Mouse (Mus musculus): Measurements from ENCODE around the gene Pde1c.

Pde1c gene

DNA sequence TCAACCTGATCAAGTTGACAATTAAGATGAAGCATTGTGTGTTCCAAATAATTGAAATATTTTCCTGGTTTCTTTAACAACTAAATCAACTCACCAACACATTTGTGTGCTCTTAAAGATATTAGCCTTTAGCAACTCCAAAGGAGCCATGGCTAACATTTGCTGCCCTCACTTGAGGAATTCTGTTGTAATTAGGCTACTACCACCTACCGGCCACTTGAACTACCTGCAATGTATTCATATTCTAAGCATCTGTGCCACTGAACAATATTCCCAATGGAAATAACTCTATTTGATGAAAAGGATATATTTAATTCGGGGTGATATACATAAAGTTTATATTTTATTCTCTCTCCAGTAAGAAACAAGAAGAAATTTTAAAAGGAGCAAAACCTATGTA is 121.0 kb downstream of the Pde1c start:
- no peak for DNase-seq (ENCODE audit: low read depth, low spot score)

GRCm38 (mm10) chr6:56441501-56441900 is 127.4 kb downstream of the Pde1c start:
- DNase-seq (ENCODE audit: low read depth, low spot score), result no peak

- no peak for DNase-seq (ENCODE audit: low read depth, low spot score)
Observed at GRCm38 (mm10) chr6:56425846-56426245, 143.1 kb downstream of the Pde1c start.

DNA sequence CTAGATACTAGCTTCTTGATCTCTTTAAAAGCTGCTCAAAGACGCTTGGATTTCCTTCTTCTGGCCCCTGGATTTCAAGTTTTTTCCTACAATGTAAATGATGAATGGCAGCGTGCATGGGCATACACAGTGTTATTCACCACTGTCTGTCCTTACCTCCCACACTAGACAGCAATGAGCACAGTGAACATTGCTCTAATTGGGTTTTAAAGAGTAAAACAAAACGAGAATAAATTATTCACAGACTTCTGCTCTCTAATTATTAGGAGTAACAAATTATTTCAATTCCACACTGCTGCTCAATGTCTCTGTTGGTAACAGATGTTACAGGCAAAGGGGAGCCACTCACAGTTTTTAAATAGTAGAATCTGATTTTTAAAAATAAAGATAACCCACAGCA is 146.0 kb downstream of the Pde1c start:
- no peak for DNase-seq (ENCODE audit: low read depth, low spot score)

DNA sequence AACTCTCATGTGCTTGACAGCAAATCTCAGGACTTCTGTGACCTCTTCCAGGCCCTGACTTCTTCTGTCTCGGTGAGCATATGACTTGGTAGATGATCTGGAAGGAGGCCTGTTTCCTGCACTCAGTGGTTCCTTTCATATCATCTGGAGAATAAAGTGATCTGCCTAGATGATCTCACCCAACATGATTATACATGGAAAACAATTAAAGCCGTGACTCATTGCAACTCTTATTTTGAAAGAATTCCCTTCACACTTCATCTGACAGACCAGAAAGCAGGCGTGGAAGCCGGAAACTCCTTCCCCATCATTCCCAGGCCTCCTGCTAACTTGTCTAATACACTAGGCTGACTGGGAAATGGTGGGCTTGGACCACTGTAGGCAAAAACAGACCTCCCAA is 152.7 kb downstream of the Pde1c start:
- no peak for DNase-seq (ENCODE audit: low read depth, low spot score)

- DNase-seq (ENCODE audit: low read depth, low spot score), result no peak
Observed at GRCm38 (mm10) chr6:56389178-56389577, 179.7 kb downstream of the Pde1c start.

DNA sequence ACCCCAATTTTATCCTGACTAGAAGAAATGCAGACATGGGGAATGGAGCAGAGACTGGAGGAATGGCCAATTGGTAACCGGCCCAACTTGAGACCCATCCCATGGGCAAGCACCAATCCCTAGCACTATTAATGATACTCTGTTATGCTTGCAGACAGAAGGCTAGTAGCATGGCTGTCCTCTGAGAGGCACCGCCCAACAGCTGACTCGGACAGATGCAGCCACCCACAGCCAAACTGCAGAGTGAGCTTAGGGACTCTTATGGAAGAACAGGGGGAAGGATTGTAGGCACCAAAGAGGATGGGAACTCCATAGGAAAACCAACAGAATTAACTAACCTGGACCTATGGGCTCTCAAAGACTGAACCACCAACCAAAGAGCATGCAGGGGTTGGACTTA is 192.5 kb downstream of the Pde1c start:
- no peak for DNase-seq (ENCODE audit: low read depth, low spot score)

- no peak for DNase-seq (ENCODE audit: low read depth, low spot score)
Observed at GRCm38 (mm10) chr6:56374180-56374579, 194.7 kb downstream of the Pde1c start.

GRCm38 (mm10) chr6:56373753-56374152 is 195.2 kb downstream of the Pde1c start:
- no peak for DNase-seq (ENCODE audit: low read depth, low spot score)

DNA sequence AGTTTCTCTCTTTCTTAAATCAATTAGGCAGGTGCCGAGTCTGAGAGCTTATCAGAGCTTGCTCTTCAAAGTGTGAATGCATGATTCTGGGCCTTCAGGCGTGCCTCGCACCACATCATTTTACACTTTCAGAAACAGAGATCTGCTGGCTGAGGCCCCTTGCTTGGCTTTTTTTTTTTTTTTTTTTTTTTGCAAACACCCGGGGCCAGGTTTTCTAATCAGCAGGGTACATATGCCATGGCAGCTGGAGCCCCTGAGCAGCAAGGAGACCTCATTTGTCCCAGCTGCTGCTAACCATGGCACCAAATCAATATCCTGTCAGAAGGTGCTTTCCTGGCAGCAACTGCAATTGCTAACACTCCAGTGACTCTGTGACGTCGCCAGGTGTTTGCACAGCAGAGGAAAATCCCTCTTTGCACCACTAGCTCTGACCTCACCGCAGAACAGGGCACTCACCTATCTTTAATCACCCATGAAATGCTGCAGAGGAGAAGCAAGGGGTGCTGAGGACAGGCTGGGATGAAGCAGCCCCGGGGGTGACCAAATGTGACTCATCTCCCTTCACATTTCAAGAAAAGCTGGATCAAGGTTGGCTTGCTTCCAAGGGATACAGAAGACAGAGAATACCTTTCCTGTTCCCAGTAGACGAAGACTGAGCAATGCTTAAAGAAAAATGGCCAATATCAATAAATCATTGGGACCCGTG is 195.7 kb downstream of the Pde1c start:
- DNase-seq (ENCODE audit: low read depth, low spot score), result no peak

GRCm38 (mm10) chr6:56369462-56369861 is 199.4 kb downstream of the Pde1c start:
- no peak for DNase-seq (ENCODE audit: low read depth, low spot score)

GRCm38 (mm10) chr6:56368116-56368515 is 200.8 kb downstream of the Pde1c start:
- no peak for DNase-seq (ENCODE audit: low read depth, low spot score)

DNA sequence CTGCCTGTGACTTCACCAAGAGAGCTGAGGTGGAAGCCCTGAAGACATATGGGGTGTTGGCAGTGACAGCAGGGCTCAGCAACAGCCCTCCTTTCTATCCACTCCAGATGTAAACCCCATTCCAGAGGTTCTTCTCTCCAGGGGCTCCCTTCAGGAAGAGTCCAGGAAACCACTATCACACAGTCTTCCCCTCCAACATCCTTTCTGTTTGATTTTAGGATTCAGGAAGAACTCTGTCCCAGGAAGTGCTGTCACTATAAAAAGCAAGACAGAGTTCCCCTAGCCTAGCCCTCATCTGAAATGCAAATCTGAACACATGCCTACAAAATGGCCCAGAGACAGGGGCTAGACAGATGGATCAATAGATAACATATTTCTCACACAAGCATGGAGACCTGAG is 201.6 kb downstream of the Pde1c start:
- DNase-seq (ENCODE audit: low read depth, low spot score), result no peak

DNA sequence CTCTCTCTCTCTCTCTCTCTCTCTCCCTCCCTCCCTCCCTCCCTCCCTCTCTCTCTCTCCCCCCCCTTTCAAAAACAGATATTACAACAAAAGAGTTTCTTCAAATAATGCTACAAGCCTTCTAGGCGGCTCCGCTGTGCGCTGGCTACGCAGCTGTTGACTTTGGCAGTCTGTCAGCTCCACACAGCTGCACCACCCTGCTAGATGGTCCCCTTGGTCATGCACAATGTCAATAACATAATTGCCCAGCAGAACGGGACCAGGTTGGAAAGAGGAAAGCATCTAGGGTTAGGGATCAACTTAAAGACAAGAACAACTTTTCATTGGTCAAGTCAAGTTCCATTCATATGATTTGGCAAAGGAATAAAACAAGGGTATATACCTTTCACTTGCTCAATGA is 206.3 kb downstream of the Pde1c start:
- no peak for DNase-seq (ENCODE audit: low read depth, low spot score)

DNA sequence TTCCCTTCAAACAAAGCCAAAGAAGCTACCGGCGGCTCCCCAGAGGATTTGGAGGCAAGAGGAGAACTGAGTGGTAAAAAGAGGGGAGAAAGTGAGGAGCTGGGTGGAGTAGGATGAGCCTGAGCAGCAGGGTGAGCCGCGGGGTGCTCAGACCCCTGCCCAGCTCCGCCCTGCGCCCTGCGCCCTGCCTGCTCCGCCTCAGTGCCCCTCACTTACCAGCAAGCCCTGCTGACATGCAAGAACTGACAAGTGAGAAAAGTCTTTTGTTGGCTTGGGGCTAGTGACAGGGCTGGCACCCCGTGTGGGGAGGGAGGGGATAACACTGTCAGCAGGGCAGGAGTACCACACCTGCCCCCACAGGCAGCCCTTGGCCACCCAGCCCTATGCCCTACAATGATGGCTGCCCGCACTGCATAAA is 206.8 kb downstream of the Pde1c start:
- DNase-seq (ENCODE audit: low read depth, low spot score), result no peak

DNA sequence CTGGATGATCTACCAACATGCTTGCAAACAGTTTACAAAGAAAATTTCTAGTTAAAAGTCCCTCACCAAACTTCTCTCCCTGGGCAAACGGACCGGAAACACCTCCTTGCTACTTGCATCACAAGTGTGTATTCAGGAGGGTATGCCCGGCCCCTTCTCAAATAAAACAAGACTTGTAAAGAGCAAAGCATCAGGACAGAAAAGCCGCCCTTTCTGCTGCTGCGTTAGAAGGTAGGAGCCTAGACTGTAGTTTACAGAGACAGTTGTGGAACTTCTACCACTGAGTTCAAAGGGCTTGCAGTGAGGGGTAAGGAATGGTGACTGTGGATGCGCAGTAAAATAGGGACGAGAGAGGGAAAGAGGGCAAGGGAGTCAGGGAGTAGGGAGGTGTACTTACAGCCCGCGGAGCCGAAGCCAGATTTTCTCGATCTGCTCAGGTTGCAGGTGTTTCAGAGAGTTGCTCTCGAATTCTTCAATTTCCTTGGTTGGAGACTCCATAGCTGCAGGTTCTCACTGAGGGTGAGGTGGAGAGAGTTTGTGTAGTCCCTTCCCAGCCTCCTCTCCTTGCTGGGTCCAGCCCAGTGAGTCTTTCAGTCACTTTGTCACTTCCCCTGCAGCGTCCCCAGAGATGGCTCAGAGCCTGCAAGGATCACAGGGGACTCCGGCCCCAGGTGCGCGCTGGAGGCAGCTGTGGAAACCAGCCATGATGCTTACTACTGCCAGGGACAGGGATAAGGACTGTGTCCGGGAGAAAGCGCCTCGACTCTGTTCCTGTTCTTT is 207.4 kb downstream of the Pde1c start:
- DNase-seq (ENCODE audit: low read depth, low spot score), result no peak

DNA sequence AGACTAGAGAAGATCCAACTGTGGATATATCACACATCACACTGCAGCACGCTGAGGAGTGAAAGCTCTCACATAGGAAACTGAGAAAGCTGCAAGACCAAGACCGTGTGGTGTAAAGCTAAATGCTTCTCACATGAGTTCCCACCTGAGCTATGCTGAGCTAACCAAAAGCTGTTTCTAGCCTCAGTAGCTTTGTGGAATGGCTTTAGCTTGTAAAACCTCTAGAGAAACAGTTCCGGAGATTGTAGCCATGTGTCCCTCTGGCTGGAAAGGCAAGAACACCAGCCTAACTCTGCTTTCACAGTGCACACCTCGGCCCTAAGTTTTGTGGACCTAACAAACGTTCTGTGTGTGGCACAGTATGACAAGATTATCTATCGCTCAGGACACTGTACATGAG is 208.8 kb downstream of the Pde1c start:
- DNase-seq (ENCODE audit: low read depth, low spot score), result no peak

DNA sequence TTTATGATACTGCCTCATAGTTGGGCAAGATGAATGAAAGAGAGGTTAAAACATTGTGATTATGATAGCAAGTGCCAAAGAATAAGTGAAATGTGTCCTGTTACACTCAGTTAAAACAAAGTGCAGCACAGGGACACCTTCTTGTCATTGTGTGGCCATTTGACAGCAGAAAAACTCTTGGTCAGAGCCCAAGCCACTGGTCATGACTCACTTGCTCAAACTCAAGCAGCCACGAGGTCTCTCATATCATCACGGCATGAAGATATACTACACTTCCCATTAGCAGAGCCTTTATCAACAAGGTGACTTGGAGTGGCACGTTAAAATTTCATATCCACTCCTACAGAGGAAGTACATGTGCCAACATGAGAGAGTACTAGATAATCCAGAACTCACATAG is 209.8 kb downstream of the Pde1c start:
- no peak for DNase-seq (ENCODE audit: low read depth, low spot score)

- no peak for DNase-seq (ENCODE audit: low read depth, low spot score)
Observed at GRCm38 (mm10) chr6:56347207-56347606, 221.7 kb downstream of the Pde1c start.

DNA sequence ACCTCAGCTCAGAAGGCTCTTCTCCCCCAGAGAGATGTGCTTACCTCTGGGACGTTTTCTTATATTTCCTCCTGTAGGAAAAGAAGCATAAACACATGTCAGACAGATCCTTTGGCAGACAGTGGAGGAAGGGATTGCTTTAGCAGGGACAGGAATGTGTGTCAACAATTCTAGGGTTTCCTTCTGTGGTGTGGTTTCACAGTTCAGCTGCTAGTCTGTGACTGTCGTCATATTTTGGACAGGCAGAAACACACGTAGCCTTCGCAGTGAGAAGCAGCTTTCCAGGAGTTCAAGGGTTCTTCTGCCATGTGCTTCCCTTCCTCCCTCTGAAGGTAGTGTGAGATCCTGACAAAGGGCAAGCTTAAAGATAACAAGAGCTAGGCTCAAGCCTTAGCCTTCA is 223.8 kb downstream of the Pde1c start:
- DNase-seq (ENCODE audit: low read depth, low spot score), result no peak

DNA sequence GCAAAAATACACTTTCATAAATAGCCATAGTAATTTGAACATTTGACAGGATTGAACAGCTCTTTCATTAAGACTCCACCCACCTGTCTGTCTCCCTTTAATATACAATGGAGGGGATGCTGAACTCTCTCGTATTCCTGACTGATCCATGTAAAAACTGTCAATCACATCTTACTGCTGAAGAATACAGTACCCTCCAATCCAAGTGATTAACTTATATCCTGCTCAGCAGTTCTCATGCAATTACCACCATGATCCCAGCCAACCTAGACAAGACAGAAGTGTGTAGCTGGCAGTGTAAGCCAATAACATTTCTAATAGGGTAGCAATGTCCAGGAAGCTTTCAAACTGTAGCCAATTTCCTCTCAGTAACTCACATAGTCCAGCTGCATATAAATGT is 226.9 kb downstream of the Pde1c start:
- no peak for DNase-seq (ENCODE audit: low read depth, low spot score)

- DNase-seq (ENCODE audit: low read depth, low spot score), result no peak
Observed at GRCm38 (mm10) chr6:56335811-56336446, 233.0 kb downstream of the Pde1c start.

GRCm38 (mm10) chr6:56332149-56332548 is 236.8 kb downstream of the Pde1c start:
- DNase-seq (ENCODE audit: low read depth, low spot score), result no peak
